In genomic region chr5:92353517-92353916, GRCm38 (mm10) we compare ENCODE assay signal across 8 mouse cellular contexts. TPM values are rescaled to one million over a fixed set of nuclear protein-coding genes. Genes with fewer than 3 reads are reported as not detected.
A peak's percentile ranks its signal among the peaks of the same experiment; 100 is the strongest.
DNase-seq lines count a peak whose midpoint lies in the region; ATAC-seq lines count a peak whose summit lies in the region.

No protein-coding gene starts in this region.

- no peak overlapping the region for H3K27ac ChIP-seq in embryonic facial prominence, embryonic 12.5 days
- peak overlapping the region; percentile 68 for H3K27ac ChIP-seq in liver, embryonic 15.5 days (replicated peaks)

- no peak for ATAC-seq in embryonic facial prominence, embryonic 12.5 days (ENCODE audit: insufficient number of reproducible peaks, insufficient read depth, low FRiP score, low TSS enrichment)
- ATAC-seq in liver, embryonic 15.5 days (ENCODE audit: insufficient read depth), result peak; percentile 33; the same call in 1 of the 2 replicates

- DNase-seq in urinary bladder, postnatal 14 days (ENCODE audit: low spot score), result peak; percentile 36
- no peak for DNase-seq in urinary bladder, postnatal 10 days (ENCODE audit: low spot score)
- peak; percentile 52 to 70 for DNase-seq in heart, postnatal 14 days
- DNase-seq in spleen, adult 12 weeks (ENCODE audit: low spot score), result peak; percentile 30
- no peak for DNase-seq in layer of hippocampus, adult 9-11 months
- no peak for DNase-seq in left cerebral cortex, postnatal 25 days (ENCODE audit: low spot score in 2 of 2)

- H3K4me3 ChIP-seq in embryonic facial prominence, embryonic 12.5 days, result no peak overlapping the region
- peak overlapping the region; percentile 52 for H3K4me3 ChIP-seq in liver, embryonic 15.5 days (replicated peaks)

- H3K4me2 ChIP-seq in embryonic facial prominence, embryonic 12.5 days (replicated peaks), result 0 out of 2 replicates have a peak overlapping the region, but pooled peaks have one; percentile 24
- H3K4me2 ChIP-seq in liver, embryonic 15.5 days, result peak overlapping the region; percentile 61

- no peak overlapping the region for H3K9ac ChIP-seq in embryonic facial prominence, embryonic 12.5 days
- 0 out of 2 replicates have a peak overlapping the region, but pooled peaks have one; percentile 35 for H3K9ac ChIP-seq in liver, embryonic 15.5 days

- no peaks in the 10 kb centered on the region for H3K9me3 ChIP-seq in embryonic facial prominence, embryonic 12.5 days
- H3K9me3 ChIP-seq in liver, embryonic 15.5 days (replicated peaks), result no peaks in the 10 kb centered on the region

- intact Hi-C loops in heart, postnatal 14 days (cut with DNase I), result loop anchor here (2.0 kb wide), 1 partner anchor 31 kb away; no protein-coding TSS in a partner anchor
- intact Hi-C loops in left cerebral cortex, postnatal 25 days (cut with DNase I), result loop anchor here (2.0 kb wide), 1 partner anchor 15 kb away; no protein-coding TSS in a partner anchor

- no peaks in the 10 kb centered on the region for H3K36me3 ChIP-seq in embryonic facial prominence, embryonic 12.5 days
- no peaks in the 10 kb centered on the region for H3K36me3 ChIP-seq in liver, embryonic 15.5 days (replicated peaks)

- WGBS in embryonic facial prominence, embryonic 12.5 days, result 39% methylated on average over 11 of the region's 11 CpGs
- 13% methylated on average over 11 of the region's 11 CpGs for WGBS in liver, embryonic 15.5 days (ENCODE audit: insufficient replicate concordance)

- no peaks in the 10 kb centered on the region for H3K27me3 ChIP-seq in embryonic facial prominence, embryonic 12.5 days
- no peaks in the 10 kb centered on the region for H3K27me3 ChIP-seq in liver, embryonic 15.5 days

- no peaks in the 10 kb centered on the region for H3K4me1 ChIP-seq in embryonic facial prominence, embryonic 12.5 days
- H3K4me1 ChIP-seq in liver, embryonic 15.5 days (replicated peaks), result peaks cover 24% of the 10 kb centered on the region

RNA-seq across cellular contexts. Expression of gene Cxcl10, which starts 4.8 kb away (rescaled TPM):
- polyA plus RNA-seq in embryonic facial prominence, embryonic 12.5 days (2016; fragmentation: Nextera tagmentation; extraction: Ambion mirVana), result 0.29 and 0.34 TPM in 2 replicates
- under 1 TPM in 1 of 2 experiments, not detected in 1; 0.80 TPM for total RNA-seq in heart, postnatal 14 days (2021)
- 4.1 and 5.3 TPM in 2 replicates for polyA plus RNA-seq in liver, embryonic 15.5 days (2015; fragmentation: Nextera tagmentation; extraction: Ambion mirVana)
- not detected for total RNA-seq in left cerebral cortex, postnatal 25 days (2021)

RNA-seq across cellular contexts. Expression of gene Art3, which starts 21.9 kb away (rescaled TPM):
- polyA plus RNA-seq in embryonic facial prominence, embryonic 12.5 days (2016; fragmentation: Nextera tagmentation; extraction: Ambion mirVana), result 2.9 and 4.2 TPM in 2 replicates
- total RNA-seq in heart, postnatal 14 days (2021), result 100 to 1,000 TPM; 620 to 781 TPM
- polyA plus RNA-seq in liver, embryonic 15.5 days (2015; fragmentation: Nextera tagmentation; extraction: Ambion mirVana), result 1.2 and 1.4 TPM in 2 replicates
- total RNA-seq in left cerebral cortex, postnatal 25 days (2021), result 1 to 10 TPM; 6.2 to 6.9 TPM

RNA-seq across cellular contexts. Expression of gene Cxcl9, which starts 25.6 kb away (rescaled TPM):
- not detected in 2 replicates for polyA plus RNA-seq in embryonic facial prominence, embryonic 12.5 days (2016; fragmentation: Nextera tagmentation; extraction: Ambion mirVana)
- under 1 TPM; 0.57 to 0.88 TPM for total RNA-seq in heart, postnatal 14 days (2021)
- polyA plus RNA-seq in liver, embryonic 15.5 days (2015; fragmentation: Nextera tagmentation; extraction: Ambion mirVana), result not detected in 2 replicates
- not detected for total RNA-seq in left cerebral cortex, postnatal 25 days (2021)

RNA-seq across cellular contexts. Expression of gene Sdad1, which starts 43.2 kb away (rescaled TPM):
- 42.6 and 44.7 TPM in 2 replicates for polyA plus RNA-seq in embryonic facial prominence, embryonic 12.5 days (2016; fragmentation: Nextera tagmentation; extraction: Ambion mirVana)
- 10 to 100 TPM; 12.4 to 13.9 TPM for total RNA-seq in heart, postnatal 14 days (2021)
- polyA plus RNA-seq in liver, embryonic 15.5 days (2015; fragmentation: Nextera tagmentation; extraction: Ambion mirVana), result 14.2 and 16.0 TPM in 2 replicates
- 10 to 100 TPM; 19.0 to 19.8 TPM for total RNA-seq in left cerebral cortex, postnatal 25 days (2021)

Comparison
In these comparisons a context has a peak if more than half of its experiments do, and no peak if none do; other contexts are left out.
1. DNase-seq: peak in urinary bladder, postnatal 14 days (single experiment), heart, postnatal 14 days (2 of 2) and spleen, adult 12 weeks (single experiment); none in urinary bladder, postnatal 10 days (single experiment), layer of hippocampus, adult 9-11 months (single experiment) and left cerebral cortex, postnatal 25 days (0 of 2).
2. RNA of gene Art3, which starts 21.9 kb away (total RNA-seq): 620 to 781 TPM in heart, postnatal 14 days; 6.2 to 6.9 TPM in left cerebral cortex, postnatal 25 days; every median in the first group is over 10 times any median in the second.